Mouse (Mus musculus) A20 (cell line): ENCODE data around the gene Pvr.

Source experiments
- DNase-seq: peaks from one replicate; pipeline ENCODE4 v3.0.0-alpha.2; 2011; ENCODE audit warnings: low read depth, low spot score

Pvr gene

GRCm38 (mm10) chr7:19871943-19872601, 48.9 kb downstream of the Pvr start:
- DNase-seq, result peak; percentile 82

GRCm38 (mm10) chr7:19871137-19871621, 49.8 kb downstream of the Pvr start:
- peak; percentile 91 for DNase-seq

GRCm38 (mm10) chr7:19867751-19868399, 53.1 kb downstream of the Pvr start:
- no peak for DNase-seq

DNA sequence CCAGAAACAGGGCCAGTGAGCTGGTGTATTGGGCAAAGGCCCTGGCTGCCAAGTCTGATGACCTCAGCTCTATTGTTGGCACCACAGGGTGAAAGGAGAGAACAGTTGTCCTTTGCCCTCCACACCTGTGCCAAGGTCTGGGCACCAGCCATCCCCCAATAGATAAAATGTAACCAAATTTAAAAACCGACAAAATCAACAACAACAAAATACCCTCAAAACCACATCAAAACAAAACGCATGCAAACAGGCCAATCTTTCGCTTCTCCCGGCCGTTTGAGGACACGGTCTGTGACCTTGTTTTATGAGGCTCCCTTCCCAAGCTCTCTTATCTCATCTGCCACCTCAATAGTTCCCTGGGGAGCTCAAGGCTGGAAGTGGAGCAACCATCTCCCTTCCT, 54.5 kb downstream of the Pvr start:
- DNase-seq, result no peak

DNA sequence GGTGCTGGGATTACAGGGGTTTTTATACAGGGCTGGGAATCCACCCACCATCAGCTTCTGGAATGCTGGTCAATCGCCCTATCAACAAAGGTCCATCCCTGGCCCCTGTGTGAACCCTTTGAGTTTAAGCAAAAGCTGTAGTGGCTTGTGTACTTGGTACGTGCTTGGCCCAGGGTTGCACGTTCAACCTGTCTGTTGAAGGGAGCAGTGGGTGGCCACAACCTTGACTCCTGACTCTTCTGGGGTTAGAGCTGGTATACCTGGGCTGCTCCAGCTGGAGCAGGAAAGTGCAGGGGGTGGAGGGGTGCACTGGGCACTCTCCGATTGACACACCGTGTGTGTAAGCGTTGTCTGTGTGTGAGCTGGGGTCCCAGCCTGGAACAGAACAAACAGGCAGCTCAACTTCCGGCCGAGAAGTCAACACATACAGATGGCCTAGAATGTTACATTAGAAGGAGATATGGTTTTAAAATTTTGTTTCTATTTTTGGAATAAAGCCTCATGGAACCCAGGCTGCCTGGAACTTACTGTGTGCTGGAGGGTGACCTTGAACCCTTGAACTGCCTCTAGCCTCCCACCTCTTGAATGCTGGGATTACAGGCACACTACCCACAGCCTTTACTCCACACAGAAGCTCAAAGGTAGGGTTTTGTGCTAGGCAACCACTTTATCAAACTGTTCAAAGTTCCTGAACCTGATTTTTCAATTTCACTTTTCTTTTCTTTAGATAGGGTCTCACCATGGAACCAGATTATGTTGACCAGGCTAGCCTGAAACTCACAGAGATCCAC, 55.5 kb downstream of the Pvr start:
- DNase-seq, result no peak

DNA sequence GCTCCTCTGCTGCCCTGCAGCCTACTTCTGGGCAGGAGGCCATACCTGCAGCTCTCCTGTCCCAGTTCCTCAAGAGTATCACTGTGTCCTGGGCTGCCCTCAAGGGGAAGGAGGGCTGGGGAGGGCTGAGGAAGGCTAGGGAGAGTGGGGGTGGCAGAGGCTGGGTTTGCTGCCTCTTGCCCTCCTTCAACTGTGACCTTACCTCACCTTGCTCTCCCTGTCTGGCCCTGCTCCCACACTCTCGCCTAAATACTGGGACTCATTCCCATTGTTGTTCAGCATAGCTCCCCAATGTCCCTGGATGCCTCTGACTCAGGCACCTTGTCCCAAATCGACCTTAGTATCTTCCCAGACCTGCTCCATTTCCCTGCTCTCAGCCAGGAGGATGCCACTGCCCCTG, 56.7 kb downstream of the Pvr start:
- DNase-seq, result no peak

- no peak for DNase-seq
Observed at GRCm38 (mm10) chr7:19861199-19861598, 59.8 kb downstream of the Pvr start, which contains the start of gene Ceacam16. Gene Ceacam16 (minus strand): TSS chr7:19861299.

DNA sequence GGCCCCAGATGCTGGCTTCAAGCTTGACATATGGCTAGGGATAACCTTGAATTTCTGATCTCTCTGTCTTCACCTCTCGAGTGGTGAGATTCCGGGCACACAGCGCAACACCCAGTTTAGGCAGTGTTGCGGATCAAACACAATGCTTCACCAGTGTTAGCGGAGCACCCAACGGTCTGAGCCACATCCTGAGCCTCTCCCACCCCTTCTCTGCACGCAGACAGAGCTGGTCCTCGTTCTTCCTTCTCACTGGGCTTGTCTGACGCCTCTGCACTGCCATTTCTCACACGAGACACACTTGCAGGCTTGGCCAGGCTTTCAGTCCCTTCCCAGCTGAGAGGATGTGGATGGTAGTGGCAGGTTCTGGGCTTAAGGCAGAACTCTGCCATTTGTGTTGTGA, 61.2 kb downstream of the Pvr start:
- DNase-seq, result no peak

GRCm38 (mm10) chr7:19856283-19856682, 64.7 kb downstream of the Pvr start:
- DNase-seq, result no peak

DNA sequence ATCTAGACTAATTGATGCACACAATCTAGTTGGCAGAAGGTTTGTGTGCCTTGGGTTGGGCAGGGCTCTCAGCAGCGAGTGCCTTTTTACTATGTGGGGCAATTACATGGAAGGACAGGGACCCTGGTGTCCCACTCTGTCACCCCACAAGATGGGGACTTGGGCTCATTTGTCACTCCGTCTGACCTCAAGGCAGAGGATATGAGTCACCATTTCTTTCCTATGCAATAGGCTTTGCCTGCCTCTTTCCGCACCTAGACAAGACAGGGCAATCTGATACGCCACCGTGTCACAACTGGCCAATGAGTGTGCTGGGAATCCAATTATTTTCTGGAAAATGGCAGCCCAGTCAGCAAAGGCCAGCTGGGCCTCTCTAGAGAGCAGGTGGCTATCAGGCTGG, 65.3 kb downstream of the Pvr start:
- no peak for DNase-seq
